Mouse (Mus musculus) forebrain, embryonic 16.5 days (tissue): Measurements from ENCODE around the gene Grxcr1. TPM values are rescaled to one million over a fixed set of nuclear protein-coding genes. Genes with fewer than 3 reads are reported as not detected.

Source experiments
- ATAC-seq: fragments of 200-750 bp; cut with Nextera tagmentation; 2 replicates; pipeline ENCODE4 v1.8.0; 2017; ENCODE audit warnings: mild to moderate bottlenecking, moderate library complexity
- H3K27ac ChIP-seq: fragments of 300-500 bp; sonication (generic); 2 replicates; pipeline ENCODE4 v1.5.1; 2014; ENCODE audit warnings: low read length, control low read depth
- H3K27me3 ChIP-seq: fragments of 300-500 bp; sonication (generic); replicated peaks from 2 replicates; pipeline ENCODE4 v1.6.1; 2014; ENCODE audit warnings: low read length; ENCODE audit not compliant: control insufficient read depth, insufficient read depth
- H3K36me3 ChIP-seq: fragments of 300-500 bp; sonication (generic); 2 replicates; pipeline ENCODE4 v1.6.1; 2014; ENCODE audit not compliant: control insufficient read depth, insufficient read depth
- H3K4me1 ChIP-seq: fragments of 300-500 bp; sonication (generic); replicated peaks from 2 replicates; pipeline ENCODE4 v1.6.1; 2014; ENCODE audit warnings: low read length; ENCODE audit not compliant: control insufficient read depth, insufficient read depth
- H3K4me2 ChIP-seq: fragments of 300-500 bp; sonication (generic); 2 replicates; pipeline ENCODE4 v1.6.1; 2014; ENCODE audit warnings: mild to moderate bottlenecking, low read length, control low read depth
- H3K4me3 ChIP-seq: fragments of 300-500 bp; sonication (generic); replicated peaks from 2 replicates; pipeline ENCODE4 v1.5.1; 2014; ENCODE audit warnings: mild to moderate bottlenecking, low read length, control low read depth
- H3K9ac ChIP-seq: fragments of 300-500 bp; sonication (generic); replicated peaks from 2 replicates; pipeline ENCODE4 v1.6.1; 2014; ENCODE audit warnings: low read depth, low read length, control low read depth
- H3K9me3 ChIP-seq: fragments of 300-500 bp; sonication (generic); 2 replicates; pipeline ENCODE4 v1.6.1; 2016; ENCODE audit warnings: low read length; ENCODE audit not compliant: control insufficient read depth
- WGBS: fragments of 180-500 bp; shearing (Covaris S2); extraction: QIAGEN DNeasy Blood & Tissue Kit; methylation state at CpG from one replicate; pipeline ENCODE4 v1.1.7; 2014; 5-methylcytosine and 5-hydroxymethylcytosine counted together
- polyA plus RNA-seq: library from polyadenylated mRNA; unstranded; fragments of >200 nt; fragmentation: Nextera tagmentation; extraction: Ambion mirVana; gene quantifications from 2 replicates; pipeline ENCODE4 v1.2.1, GENCODE M21; 2015

The Grxcr1 gene
- polyA plus RNA-seq = not detected in 2 replicates

DNA sequence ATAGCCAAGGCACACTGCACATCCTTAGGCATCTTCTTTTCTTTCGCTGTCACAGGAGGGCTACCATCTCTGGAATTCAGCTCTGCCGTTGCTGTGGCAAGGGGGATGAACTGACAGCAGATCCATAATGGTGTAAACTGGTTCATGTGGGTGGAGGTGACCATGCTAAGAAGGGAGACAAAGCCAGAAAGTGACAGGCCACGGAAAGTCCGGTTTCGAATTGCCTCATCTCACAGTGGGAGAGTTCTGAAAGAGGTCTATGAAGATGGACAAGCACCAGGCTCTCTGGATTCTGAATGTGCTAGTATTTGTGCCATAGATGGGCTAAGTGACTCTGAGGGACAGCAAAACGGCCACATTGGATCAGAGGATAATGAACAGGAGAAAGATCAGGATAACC is at the start of gene Grxcr1:
Gene Grxcr1, plus strand, starts transcription at position 92 of the 400 bp plus-strand sequence.
- WGBS = 87% methylated on average over 6 of the region's 6 CpGs
- Histone ChIP-seq H3K9me3 (no peaks in the 10 kb centered on the region), H3K4me3 (no peak within 1 kb of the TSS), H3K36me3 (no peaks in the 10 kb centered on the region), H3K4me2 (no peak within 1 kb of the TSS), H3K4me1 (no peaks in the 10 kb centered on the region), H3K9ac (no peak within 1 kb of the TSS), H3K27ac (no peak within 1 kb of the TSS), H3K27me3 (no peaks in the 10 kb centered on the region)
- ATAC-seq = no peak

DNA sequence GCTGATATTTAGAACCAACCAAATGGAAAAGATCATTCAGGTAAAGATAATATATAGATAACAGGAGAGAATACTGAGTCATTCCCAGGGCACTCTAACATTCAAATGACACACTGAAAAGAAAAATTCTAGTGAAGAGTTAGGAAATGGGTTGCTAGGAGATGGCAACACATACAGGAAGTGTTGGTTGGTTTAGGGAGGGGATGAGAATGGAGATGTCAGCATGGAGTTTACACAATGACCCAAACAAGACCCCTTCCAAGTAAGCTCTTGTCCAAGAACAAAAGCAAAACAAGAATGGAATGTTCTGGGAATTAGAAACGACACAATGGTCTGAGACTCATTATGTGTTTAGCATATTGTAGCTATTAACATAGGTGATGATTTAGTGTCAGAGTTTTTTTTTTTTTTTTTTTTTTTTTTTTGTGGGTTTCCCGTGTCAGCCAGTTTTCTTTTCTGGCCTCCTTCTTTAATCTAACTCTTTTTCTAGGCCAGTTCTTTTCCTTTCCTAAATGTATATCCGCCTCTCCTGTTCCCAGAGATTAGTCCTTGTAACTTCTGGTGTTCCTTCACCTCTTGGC is 49.6 kb upstream of the Grxcr1 start:
- WGBS = 51% methylated on average over 3 of the region's 3 CpGs
- H3K4me1 ChIP-seq = no peaks in the 10 kb centered on the region
- no peak overlapping the region for H3K9ac ChIP-seq
- H3K27ac ChIP-seq = no peak overlapping the region
- H3K4me2 ChIP-seq = no peak overlapping the region
- H3K36me3 ChIP-seq = no peaks in the 10 kb centered on the region
- H3K4me3 ChIP-seq = no peak overlapping the region
- ATAC-seq = no peak
- H3K9me3 ChIP-seq = no peaks in the 10 kb centered on the region
- H3K27me3 ChIP-seq = no peaks in the 10 kb centered on the region

DNA sequence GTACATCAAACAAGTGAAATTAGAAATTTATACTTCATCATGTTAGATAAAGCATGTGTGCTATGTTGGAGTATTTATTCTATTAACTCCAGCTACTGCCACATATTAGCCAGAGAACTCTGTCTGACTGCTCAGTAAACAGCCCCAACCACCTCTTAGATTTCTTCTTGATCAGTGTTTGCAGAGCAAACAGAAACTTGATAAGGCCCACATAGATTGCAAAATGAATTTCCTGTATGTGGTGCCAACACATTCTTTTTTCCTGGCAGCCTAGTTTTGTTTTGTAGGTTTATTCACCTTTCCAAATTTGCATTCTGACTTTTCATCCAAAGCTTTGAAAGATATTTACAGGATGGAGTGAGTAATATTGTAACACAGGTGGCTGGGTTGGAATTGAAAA is 41.2 kb upstream of the Grxcr1 start:
- H3K36me3 ChIP-seq = no peaks in the 10 kb centered on the region
- H3K27me3 ChIP-seq = no peaks in the 10 kb centered on the region
- H3K27ac ChIP-seq = no peak overlapping the region
- no peak for ATAC-seq
- H3K9me3 ChIP-seq = no peaks in the 10 kb centered on the region
- no peak overlapping the region for H3K4me2 ChIP-seq
- no peaks in the 10 kb centered on the region for H3K4me1 ChIP-seq
- no peak overlapping the region for H3K9ac ChIP-seq
- no peak overlapping the region for H3K4me3 ChIP-seq

DNA sequence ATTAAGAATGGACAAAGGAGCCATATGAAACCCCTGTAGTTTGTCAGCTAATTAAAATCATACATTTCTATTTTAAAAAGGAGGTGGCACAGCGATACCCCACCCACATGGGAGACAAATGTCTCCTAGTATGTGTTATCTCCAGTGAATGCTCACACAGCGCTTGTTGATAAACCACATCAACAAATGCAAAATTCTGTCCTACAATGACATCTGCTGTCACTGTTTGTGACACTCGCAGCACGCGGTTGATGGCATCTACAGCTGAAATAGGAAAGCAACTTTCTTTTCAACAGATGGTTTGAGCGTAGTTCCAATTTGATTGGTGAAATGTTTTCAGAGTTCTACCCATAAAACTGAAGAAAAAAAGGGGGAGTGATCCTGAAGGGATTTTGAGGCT is 29.0 kb upstream of the Grxcr1 start:
- Histone ChIP-seq H3K27me3 (no peaks in the 10 kb centered on the region), H3K9ac (no peak overlapping the region), H3K4me2 (no peak overlapping the region), H3K27ac (no peak overlapping the region), H3K36me3 (no peaks in the 10 kb centered on the region), H3K4me1 (no peaks in the 10 kb centered on the region), H3K9me3 (no peaks in the 10 kb centered on the region), H3K4me3 (no peak overlapping the region)
- WGBS = 76% methylated on average over 6 of the region's 6 CpGs
- peak; percentile 49; the same call in 1 of the 2 replicates for ATAC-seq

DNA sequence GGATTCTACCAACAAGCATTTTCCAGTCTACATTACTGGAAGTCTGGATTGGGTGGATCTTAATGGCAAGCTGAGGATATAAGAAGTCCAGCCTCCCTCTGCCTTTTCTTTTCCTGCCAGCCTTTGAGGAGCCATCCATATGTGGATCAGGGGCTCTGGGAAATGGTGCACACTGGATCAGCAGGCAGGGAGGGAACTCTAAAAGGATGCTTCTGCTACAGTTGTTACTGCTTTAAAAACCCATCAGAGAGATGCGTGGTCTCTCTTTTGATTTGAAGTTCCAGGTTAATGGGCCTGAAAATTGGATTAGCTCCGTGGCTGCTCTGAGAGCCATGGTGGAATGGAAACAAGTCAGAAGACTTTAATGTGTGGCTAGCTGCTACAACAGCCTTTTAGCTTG is 27.7 kb upstream of the Grxcr1 start:
- 3% methylated on average over 2 of the region's 2 CpGs for WGBS
- no peak for ATAC-seq
- no peaks in the 10 kb centered on the region for H3K9me3 ChIP-seq
- H3K4me2 ChIP-seq = no peak overlapping the region
- H3K27ac ChIP-seq = no peak overlapping the region
- H3K27me3 ChIP-seq = no peaks in the 10 kb centered on the region
- no peak overlapping the region for H3K9ac ChIP-seq
- H3K4me3 ChIP-seq = no peak overlapping the region
- H3K4me1 ChIP-seq = no peaks in the 10 kb centered on the region
- no peaks in the 10 kb centered on the region for H3K36me3 ChIP-seq

DNA sequence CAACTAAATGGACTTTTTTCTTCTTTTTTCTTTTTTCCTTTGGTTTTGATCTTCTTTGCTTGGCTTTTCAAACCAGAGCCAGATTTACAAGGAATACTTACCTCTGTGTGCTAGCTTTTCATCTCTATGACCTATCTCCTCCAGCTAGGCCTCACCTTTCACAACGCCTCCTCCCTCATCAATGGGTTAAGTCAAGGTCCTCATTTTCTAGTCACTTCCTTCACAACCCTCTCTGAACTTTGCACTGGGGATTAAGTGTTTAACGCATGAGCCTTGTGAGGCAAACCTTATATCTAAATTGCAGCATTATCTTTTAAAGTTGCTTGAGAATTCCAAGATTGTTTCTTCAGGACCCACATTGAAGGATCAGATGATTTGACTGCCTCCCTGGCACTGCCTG is 27.2 kb upstream of the Grxcr1 start:
- H3K27me3 ChIP-seq = no peaks in the 10 kb centered on the region
- H3K4me2 ChIP-seq = no peak overlapping the region
- H3K36me3 ChIP-seq = no peaks in the 10 kb centered on the region
- no peaks in the 10 kb centered on the region for H3K9me3 ChIP-seq
- no peaks in the 10 kb centered on the region for H3K4me1 ChIP-seq
- H3K9ac ChIP-seq = no peak overlapping the region
- no peak overlapping the region for H3K4me3 ChIP-seq
- 68% methylated on average over 2 of the region's 2 CpGs for WGBS
- no peak overlapping the region for H3K27ac ChIP-seq
- ATAC-seq = no peak

DNA sequence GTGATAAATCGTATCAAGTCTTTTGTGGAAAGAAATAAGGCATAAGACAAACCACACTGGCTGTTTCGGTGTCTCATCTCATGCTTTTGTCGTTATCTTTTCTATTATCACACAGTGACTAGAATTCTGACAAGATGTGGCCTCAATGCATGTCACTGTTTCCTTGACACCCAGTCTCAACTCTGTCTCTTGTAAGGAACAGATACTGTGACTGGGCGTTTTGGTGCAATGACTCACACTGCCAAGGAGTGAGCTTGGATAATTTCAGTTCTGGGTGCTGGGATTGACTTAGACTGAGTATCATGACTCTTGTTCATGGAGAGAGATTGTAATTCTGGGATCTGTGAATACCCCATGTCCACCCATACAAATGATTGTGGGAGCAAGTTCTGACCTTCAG is 24.6 kb upstream of the Grxcr1 start:
- no peak for ATAC-seq
- no peaks in the 10 kb centered on the region for H3K27me3 ChIP-seq
- no peak overlapping the region for H3K4me2 ChIP-seq
- no peak overlapping the region for H3K4me3 ChIP-seq
- H3K27ac ChIP-seq = no peak overlapping the region
- WGBS = 87% methylated on average over 4 of the region's 4 CpGs
- no peaks in the 10 kb centered on the region for H3K9me3 ChIP-seq
- no peak overlapping the region for H3K9ac ChIP-seq
- H3K4me1 ChIP-seq = no peaks in the 10 kb centered on the region
- H3K36me3 ChIP-seq = no peaks in the 10 kb centered on the region

DNA sequence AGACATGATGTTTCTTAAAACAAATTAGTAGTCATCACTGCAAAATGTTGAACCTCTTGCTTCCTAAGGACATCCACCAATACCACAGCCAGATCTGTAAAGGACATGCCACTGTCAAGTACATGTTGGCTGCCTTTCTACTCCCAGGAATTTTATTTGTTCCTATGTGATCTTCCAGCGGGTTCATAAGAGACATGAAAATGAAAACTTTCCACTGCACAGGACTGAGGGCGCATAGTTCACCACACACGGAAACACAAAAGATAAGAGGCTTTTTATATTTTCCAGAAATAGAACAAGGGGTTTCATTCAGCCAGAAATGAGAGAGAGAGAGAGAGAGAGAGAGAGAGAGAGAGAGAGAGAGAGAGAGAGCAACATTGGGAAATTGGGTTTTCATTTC is 20.1 kb upstream of the Grxcr1 start:
- Histone ChIP-seq H3K27me3 (no peaks in the 10 kb centered on the region), H3K36me3 (no peaks in the 10 kb centered on the region), H3K4me3 (no peak overlapping the region), H3K9me3 (no peaks in the 10 kb centered on the region), H3K4me2 (no peak overlapping the region), H3K4me1 (peaks cover 3% of the 10 kb centered on the region; the same call in 1 of the 2 replicates), H3K27ac (no peak overlapping the region), H3K9ac (no peak overlapping the region)
- ATAC-seq = no peak
- WGBS = 65% methylated on average over 3 of the region's 3 CpGs

DNA sequence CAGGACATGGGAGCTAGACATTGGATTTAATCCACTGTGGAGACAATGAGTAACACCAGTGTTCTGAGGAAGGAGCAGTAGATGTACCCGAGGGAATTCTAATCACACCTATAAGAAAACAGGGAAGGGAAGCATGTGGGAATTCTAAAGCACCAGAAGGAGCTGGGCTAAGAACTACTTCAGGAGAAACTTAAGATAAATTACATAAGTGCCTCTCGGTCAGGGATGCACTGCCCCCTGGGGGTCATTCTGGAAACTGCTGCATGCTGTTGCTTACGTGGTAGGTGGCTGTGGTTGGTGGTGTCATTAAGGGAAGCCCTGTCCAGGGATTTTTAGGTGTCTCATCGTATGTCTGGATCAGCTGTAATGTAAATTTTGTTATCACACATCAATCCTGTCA is 19.0 kb upstream of the Grxcr1 start:
- ATAC-seq = peak; percentile 55
- no peak overlapping the region for H3K27ac ChIP-seq
- 21% methylated on average over 4 of the region's 4 CpGs for WGBS
- no peak overlapping the region for H3K9ac ChIP-seq
- no peak overlapping the region for H3K4me3 ChIP-seq
- no peaks in the 10 kb centered on the region for H3K9me3 ChIP-seq
- no peak overlapping the region for H3K4me2 ChIP-seq
- peaks cover 3% of the 10 kb centered on the region; the same call in 1 of the 2 replicates for H3K4me1 ChIP-seq
- H3K27me3 ChIP-seq = no peaks in the 10 kb centered on the region
- no peaks in the 10 kb centered on the region for H3K36me3 ChIP-seq

DNA sequence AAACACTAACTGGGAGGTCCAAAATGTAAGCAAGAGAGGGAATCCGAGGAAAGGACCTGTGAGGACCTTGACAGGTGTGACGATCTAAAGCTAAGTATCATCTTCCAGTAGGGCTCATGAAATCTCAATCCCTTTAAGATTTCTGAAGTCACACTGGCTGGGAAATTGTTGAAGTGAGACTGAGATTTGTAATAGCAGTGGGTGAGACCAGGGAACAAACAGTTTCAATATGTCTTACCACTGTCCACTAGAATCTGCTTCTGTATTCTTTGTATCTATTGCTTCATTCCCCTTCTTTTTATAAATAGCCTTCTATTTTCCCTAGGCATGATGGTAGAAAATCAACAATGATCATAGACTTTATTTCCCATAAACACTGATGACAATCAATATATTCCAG is 10.8 kb upstream of the Grxcr1 start:
- Histone ChIP-seq H3K4me1 (no peaks in the 10 kb centered on the region), H3K4me3 (no peak overlapping the region), H3K9me3 (no peaks in the 10 kb centered on the region), H3K36me3 (no peaks in the 10 kb centered on the region), H3K27ac (no peak overlapping the region), H3K27me3 (no peaks in the 10 kb centered on the region), H3K9ac (no peak overlapping the region), H3K4me2 (no peak overlapping the region)
- no peak for ATAC-seq
- WGBS = 93% methylated on average over 2 of the region's 2 CpGs
